Mouse (Mus musculus) heart, postnatal 36 days (tissue): Measurements from ENCODE around the gene Eif4e2. TPM values are rescaled to one million over a fixed set of nuclear protein-coding genes. Genes with fewer than 3 reads are reported as not detected.

ENCODE experiments used
- DNase-seq, 2 experiments: peaks; one replicate each; pipeline ENCODE4 v3.0.0; 2021 to 2022
- intact Hi-C: fragments of 180-260 bp; cut with DNase I; formaldehyde crosslinking; loops from one replicate; pipeline ENCODE4 v1.15.1; 2025
- total RNA-seq, 2 experiments: library from RNA; stranded (reverse); gene quantifications; 2 replicates each; pipeline ENCODE4 v1.2.3; 2021

Eif4e2 gene
- total RNA-seq, 2 experiments from 2014 or later, result 42.9 to 50.8 TPM

DNA sequence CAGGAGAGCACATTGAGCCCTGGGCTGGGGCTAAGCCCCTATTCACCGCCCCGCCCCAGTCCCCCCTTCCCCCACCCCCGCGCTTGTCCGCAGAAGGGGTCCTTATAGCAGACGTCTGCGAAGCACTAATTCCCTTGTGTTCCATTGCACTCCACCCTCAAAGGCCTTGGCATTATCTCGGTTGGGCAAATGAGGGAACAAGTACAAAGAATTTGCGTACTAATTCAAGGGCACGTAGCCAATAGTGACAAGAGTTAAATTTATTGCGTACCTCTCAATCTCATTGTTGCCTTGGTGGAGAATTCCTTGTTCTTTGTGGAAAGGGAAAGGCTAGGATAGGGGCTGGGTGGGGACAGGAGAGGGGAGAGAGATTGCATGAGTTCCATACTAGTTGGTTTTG lies 44.0 kb downstream of the Eif4e2 start:
- no peak for DNase-seq
- intact Hi-C loops, result loop anchor here (1.0 kb wide), 1 partner anchor 36 kb away; no protein-coding TSS in a partner anchor

DNA sequence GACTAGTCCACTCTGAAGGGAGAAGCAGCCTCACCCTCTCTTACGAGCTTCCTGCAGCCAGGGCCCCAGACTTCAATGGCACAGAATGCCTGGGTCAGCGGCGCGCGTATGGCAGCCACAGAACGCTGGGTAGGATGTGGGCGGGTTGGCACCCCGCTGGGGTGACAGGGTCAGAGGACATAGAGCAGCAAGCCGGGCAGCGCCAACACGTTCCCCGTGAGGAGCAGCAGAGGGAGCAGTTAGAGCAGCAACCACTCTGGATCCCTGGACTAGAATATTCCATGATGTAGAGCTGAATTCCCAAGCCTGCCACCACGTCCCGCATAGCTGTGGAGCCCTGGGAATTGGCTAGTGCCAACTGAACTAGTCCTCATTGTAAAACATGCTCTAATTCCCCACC lies 44.8 kb downstream of the Eif4e2 start:
- intact Hi-C loops, result loop anchor here (1.0 kb wide), 1 partner anchor 35 kb away; no protein-coding TSS in a partner anchor

DNA sequence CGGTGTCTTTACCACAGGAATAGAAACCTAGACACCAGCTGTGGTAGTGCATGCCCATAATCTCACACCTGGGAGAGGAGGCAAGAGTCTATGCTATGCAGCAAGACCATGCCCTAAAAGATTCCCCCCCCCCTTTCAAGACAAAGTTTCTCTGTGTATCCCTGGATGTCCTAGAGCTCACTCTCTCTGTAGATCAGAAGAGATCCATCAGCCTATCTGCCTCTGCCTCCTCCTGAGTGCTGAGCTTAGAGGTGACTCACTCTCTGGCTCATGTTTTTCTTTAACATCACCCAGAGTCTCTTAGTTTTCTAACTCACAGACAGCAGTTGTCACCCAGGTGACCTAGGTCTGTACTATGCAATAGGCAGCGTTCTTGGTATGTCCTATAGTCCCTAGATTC lies 45.6 kb downstream of the Eif4e2 start:
- no peak for DNase-seq
- intact Hi-C loops, result no loop called here

More for the DNA sequence above, 44.8 kb downstream of the Eif4e2 start:
- peak in 1 of 2 experiments; percentile 8 for DNase-seq

DNA sequence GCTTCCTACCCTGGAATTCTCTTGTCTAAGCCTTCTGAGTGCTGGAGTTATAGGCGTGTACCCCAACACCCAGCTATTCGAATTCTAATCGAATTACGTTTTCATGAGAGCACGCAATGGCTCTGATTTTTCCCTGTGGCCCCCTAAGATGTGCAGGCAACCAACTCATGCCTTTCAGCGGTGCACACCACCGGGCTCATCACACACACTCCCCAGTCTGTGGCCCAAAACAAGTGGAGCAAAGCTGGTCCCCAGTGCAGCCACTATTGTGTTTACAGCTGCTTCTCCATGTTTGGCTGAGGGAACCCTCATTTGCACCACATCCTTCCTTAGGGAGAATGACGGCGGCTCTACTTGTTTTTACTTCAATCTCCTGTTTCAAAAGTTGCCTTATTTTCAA lies 49.5 kb downstream of the Eif4e2 start:
- no peak for DNase-seq
- intact Hi-C loops, result no loop called here

DNA sequence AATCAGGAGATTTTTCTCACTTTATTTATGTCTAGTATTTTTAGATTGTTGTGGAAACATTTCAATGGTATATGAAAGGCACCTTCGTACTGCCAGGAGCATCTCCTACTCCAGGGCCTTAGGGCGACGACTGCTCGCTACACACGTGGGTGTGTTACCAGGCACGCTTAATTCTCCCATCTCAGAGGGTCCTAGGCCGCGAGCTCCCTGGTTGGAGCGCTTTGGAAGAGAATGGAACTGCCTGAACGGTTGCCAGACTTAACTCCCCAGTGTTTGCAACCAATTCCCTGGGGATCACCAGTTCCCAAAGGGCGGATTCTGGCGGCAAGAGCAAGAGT lies 50.1 kb downstream of the Eif4e2 start:
- DNase-seq, result no peak
- intact Hi-C loops, result no loop called here

DNA sequence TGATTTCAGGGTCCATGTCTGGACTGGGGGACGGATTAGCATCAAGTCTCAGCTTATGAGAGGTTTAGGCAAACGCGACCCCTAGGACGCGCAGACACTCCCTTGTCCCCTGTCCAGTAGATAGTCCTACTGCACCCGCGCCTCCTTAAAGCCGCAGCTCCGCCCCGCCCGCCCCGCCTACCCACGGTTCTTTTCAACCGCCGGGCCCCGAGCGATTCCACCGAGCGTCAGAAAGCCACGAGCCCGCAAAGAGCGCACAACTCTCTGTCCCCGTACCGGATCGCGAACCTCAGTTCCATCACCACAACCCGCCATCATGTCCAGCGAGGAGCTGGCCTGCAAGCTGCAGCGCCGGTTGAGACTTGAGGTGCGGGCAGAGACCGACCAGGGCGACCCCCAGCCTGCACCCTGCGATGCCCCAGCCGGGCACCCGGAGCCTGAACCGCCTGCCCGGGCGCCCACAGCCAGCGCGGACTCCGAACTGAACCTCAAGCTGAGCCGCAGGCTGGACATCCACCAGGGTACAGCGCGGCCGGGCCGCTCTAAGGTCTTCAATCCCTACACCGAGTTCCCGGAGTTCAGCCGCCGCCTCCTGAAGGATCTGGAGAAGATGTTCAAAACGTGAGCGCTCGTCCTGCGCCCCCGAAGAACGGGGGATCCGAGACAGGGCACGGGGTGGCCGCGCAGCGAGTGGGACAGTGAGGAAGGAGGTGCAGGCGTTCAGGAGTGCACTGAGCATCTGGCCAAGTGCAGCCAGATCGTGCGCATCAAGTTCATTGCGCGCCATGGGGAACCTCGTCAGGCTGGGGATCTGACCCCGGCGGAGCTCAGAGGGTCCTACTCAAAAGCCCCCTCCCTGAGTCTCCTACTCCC lies 50.7 kb downstream of the Eif4e2 start, which contains the start of gene Efhd1:
TSS of gene Efhd1 (plus strand) at position 230 of the 873 bp plus-strand sequence.
- DNase-seq, result peak; percentile 20 to 25
- intact Hi-C loops, result no loop called here

DNA sequence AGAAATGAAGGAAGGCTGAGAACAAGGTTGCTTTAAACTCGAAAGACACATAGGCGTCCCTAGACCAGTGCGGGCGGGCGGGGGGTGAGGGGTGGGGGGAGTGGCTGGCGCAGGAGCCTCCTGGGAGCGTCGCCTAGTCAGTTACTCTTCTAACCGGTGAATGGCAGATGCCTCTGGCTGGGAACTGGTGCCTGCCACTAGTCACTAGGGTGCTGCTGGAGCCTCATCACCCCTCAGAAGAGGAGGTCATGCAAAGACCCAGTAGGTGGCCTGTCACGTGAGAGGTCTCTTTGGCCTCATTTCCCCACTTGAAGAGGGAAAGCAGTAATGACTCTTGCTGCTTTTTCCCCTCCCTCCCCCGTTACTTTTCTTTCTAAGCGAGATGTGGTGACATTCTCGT lies 51.5 kb downstream of the Eif4e2 start:
- intact Hi-C loops, result no loop called here
- DNase-seq, result no peak

DNA sequence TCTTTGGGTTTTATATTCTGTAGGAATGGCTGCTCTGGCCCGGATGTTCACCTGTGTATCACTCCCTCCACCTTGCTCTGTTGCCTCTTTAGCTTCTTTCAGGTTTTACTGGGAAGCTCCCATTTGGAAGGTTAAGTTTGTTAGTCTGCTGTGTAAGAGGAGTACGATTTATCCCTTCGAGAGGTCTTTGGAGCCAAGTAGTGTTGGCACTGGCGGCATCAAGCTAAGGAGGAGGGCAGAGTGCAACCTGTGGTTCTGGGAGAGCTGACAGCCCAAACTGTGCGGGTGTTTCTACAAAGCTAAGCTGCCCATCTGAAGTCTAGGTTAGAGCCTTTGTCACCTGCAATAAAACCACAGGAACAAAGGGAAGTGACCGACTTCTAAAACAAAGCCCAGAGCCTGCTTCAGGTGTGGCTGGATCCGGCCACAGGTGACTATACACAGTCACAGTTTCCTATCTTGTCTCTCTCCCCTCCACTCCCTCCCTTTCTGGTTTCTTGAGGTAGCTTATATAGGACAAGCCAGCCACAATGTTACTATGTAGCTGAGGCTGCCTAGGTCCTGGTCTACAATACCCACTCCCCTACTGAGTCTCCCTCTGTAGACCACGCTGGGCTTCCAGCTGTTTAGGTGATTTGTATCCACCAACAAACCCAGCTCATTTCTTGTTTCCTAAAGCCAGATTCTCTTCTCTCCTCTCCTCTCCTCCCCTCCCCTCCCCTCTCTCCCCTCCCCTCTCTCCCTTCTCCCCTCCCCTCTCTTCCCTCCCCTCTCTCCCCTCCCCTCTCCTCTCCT lies 52.8 kb downstream of the Eif4e2 start:
- DNase-seq, result no peak

DNA sequence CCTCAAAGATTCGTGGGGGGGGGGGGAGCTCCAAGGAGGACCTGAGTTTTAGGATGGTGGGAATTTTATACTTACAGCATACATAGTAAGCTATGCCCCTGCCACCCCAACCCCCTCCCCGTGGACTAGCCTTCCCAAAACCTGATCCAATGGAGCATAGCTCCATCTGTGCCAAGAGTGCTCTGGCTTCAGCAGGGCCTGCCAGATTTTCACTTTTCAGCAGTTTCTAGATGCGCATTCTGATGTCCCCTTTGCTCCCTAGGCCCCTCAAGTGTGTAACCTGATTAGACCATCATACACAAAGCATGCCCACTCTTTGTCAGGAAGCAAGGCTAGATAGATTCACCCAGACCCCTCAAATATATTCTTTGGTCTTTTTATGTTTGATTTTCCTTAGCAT lies 56.5 kb downstream of the Eif4e2 start:
- DNase-seq, result no peak
- intact Hi-C loops, result no loop called here

More for the DNA sequence above, 52.8 kb downstream of the Eif4e2 start:
- intact Hi-C loops, result no loop called here

DNA sequence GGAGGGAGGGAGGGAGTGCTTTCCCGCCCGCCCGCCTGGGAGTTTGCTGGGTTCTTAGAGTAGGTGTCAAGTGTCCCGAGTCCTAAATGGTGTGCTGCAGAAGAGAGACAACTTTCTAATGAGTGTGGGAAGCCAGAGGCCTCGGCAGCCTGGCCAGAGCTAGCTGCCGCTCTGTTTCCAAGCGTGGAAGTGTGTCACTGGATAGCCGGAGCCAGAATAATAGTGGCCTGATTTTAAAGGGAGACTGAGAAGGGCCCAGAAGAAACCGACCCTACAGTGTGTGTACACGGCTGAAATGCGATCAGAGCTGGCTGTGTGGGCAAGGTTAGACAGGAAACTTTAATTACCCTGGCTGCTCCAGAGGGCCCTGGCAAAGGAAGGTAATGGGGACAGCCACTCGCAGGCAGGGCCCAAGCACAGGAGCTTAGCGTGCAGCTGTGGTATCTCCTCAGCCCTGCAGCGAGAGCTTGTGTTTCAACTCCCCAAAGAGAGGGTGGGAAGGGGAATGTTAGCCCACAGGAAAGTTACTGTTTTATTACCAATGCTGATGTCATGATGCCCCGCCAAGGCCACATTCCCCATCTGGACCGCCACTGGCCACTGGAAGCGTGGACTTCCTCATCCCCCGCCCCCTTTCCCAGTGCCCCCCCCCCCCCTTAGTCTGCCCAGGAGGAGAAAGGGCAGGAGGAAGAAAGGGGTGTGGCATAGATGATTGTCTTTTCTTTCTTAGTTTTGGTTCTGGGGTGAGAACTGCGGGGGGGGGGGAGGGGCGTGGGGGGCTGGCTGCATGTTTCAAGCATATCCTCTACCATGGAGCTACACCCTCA lies 57.1 kb downstream of the Eif4e2 start:
- intact Hi-C loops, result no loop called here
- DNase-seq, result peak; percentile 18 to 29

DNA sequence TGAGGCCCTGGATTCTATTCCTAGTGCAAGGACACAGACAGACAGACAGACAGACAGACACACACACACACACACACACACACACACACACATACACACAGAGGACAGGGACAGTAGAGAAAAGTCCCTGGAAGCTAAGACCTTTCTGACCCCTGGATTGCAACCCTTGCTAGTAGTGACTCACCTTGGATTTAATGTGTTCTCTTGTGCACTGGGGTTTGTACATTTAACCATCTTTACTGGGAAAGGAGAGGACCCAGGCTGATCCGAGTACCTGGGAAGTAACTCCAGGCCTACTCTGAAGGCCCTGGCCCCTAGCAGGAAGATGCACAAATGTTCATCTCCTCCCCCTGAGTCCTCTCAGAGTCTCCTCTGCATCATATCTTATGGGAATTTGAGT lies 57.9 kb downstream of the Eif4e2 start:
- intact Hi-C loops, result no loop called here
- no peak for DNase-seq

DNA sequence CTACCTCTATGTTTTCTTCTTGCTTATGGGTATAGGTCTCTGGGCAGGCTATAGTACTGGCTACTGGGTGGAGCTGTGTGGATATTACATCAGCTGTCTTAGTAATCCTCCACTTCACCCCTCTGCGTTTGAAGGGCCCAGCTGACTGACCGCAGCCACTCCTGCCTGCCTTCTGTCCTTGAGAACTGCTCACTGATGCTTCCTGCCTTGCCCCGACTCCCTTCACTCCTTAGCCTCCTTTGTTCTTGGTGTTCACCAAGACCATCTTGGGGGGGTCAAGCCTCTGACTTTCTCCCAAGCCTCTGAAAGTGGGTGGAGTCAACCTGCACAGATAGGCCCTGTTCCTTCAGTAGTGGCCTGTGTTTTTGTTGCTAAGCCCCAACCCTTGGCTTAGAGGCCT lies 58.7 kb downstream of the Eif4e2 start:
- no peak for DNase-seq
- intact Hi-C loops, result no loop called here

DNA sequence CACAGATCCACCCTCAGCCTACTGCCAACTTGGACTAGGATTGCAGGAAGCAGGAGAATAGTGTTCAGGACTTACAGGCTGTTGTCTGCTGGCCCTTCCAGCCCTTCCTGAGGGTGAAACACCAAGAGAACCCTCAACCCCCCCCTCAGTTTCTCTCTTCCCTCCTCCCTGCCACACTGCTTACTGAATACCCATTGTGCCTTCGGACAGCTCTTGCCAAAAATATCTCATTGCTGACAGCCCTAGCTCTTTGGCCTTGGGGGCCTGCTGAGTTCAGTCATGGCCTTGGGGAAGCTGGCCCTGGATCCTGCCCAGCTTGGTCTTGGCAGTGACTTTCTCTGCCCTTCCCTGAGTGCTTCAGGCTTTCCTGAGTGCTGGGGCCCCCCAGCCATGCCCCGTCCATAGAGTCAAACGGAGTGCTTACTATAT lies 59.8 kb downstream of the Eif4e2 start:
- DNase-seq, result peak; percentile 26 to 29
- intact Hi-C loops, result no loop called here

DNA sequence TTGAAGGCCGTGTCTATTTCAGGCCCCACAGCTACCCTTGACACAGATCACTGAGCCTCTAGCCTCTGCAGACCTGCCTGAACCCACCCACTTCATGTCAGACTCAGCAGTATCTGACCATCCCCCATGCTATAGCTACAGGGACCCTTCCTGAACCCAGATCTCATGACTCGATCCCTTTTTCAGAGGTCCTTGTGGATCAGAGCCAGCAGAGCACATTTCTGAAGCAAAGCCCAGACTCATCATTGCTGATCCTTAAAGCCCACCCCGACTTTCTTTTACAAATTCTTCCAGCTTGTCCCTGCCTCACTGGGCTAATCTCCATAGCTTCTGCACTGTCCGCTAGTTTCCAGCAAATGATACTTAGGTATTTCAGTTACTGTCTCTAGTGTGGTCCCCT lies 60.4 kb downstream of the Eif4e2 start:
- intact Hi-C loops, result no loop called here

DNA sequence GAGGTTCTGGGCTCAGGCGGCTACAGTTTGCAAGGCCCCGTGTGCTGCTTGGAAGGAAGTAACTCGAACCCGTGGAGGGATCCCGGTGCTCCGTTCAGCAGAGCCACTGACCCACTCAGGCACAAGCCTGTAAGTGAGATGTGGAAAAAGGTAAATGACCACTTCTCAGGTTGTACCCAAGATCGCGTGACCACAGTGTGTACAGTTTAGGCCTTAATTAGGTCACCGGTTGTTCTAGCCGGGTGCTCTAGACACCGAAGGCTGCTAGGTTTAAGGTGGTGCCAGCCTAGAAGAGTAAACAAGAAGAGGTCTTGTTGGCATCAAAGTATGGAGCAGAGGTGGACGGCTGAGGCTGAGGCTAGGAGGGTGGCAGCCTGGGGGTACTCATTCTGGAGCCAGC lies 61.4 kb downstream of the Eif4e2 start:
- intact Hi-C loops, result no loop called here

More for the DNA sequence above, 60.4 kb downstream of the Eif4e2 start:
- no peak for DNase-seq

DNA sequence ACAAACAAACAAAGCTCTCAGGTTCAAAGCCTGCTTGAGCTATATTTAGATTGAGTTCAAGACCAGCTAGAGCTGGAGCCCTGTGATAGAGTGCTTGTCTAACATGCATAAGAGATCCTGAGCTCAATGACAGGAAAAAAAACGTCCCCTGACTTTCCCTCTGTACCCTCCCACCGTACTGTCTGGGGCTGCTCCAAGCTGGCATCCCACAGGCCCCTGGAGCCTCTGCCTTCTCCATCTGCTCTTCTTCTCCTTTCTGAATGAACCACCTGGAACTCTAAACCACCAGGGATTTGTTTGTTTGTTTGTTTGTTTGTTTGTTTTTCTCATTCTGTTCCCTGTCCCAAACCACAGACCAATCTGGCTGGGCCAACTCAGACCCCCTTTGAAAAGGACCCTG lies 62.3 kb downstream of the Eif4e2 start:
- no peak for DNase-seq
- intact Hi-C loops, result no loop called here

More for the DNA sequence above, 61.4 kb downstream of the Eif4e2 start:
- no peak for DNase-seq

DNA sequence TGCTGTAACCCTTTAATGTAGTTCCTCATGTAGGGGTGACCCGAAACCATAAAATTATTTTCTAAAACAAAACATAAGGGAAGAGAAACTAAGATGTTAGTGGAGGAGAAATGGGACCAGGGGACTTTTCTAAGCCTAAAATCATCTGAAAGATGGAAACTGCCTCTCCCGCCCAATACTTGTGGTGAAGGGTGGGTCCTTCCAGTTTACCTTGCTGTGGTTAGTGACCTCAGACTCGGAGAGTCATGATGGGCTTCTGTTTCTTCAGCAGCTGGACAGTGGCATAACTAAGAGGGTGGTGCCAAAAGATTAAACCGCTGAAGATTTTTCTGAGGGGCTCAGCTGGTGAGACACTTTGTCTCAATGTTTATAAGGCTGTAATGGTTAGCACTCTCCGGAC lies 66.6 kb downstream of the Eif4e2 start:
- no peak for DNase-seq
- intact Hi-C loops, result no loop called here

DNA sequence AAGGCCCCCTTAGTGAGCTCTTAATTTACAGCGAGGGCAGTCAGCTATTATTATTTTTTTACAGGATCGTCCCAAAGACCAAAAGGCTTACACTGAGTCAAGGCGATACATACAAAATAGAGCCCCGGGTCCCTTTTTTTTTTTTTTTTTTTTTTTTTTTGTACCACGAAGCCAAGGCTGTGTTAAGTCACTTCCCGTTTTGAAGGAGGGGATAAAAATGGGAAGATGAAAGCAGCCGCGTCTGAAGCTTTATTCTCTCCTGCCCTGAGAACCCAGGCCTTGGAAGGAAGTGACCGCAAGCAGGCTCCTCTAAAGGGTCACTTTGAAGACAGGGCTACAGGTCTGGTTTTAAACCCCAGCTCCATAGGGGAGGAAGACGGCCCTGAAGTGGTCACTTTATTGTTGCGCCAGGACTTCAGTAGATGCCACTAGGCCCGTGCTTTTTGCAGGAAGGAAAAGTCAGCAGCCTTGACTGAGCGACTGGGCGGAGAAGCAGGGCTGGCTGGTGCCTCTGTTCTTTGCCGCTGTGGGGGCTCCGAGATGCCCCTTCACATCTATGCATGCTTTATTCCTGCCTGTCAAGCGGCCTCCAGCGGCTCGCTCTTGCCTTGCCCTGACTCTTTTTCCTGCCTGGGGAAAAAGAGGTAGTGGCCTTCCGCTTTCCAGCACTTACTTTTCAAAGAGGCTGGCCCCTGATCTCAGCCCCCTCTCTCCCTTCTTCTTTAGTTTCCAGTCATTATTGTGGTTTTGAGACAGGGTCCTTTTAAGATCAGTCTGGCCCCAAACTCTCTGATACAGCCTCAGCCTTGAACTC lies 68.1 kb downstream of the Eif4e2 start:
- intact Hi-C loops, result no loop called here
- no peak for DNase-seq

DNA sequence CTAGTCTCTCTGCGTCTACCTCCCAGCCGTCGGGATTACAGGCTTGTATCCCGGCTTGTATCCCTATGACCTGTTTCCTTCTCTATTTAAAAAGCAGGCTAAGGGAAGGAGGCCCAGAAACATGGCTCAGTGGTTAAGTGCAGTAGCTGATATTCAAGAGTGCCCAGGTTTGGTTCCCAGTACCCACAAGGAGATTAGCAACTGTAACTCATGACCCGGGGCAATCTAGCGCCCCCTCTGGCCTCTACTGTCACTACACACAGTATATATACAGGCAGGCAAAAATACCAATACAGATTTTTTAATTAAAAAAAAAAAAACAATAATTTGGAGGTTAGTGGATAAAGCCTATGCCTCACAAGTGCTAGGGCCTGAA lies 68.7 kb downstream of the Eif4e2 start:
- no peak for DNase-seq
- intact Hi-C loops, result no loop called here

DNA sequence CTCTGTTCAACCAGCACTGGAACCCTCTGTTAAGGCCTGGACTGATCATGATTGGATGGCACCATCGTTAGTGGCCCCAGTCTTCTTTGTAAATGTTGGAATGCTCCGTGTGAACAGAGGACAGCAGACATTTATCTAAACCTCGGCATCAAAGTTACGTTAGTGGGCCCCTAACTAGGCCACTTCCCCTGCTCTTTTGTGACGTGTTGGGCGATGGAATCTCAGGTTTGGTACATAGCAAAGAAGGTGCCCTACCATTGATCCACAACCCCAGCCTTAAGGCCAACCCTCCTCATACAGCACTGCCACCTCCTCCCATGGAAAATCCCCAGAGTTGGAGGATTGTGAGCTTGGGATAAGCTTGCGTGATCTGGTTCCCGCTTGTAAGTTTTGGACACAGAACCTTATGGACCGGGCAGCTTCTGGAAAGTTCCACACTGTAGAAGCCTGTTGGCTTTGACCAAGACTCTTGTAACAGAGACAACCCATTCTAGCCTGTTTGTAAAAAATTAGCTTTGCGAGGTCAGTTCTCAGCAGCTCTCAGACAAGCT lies 69.8 kb downstream of the Eif4e2 start:
- intact Hi-C loops, result no loop called here
- DNase-seq, result no peak
